Mouse (Mus musculus): ENCODE data around the gene Ccpg1. TPM values are rescaled to one million over a fixed set of nuclear protein-coding genes. Genes with fewer than 3 reads are reported as not detected.

Gene Ccpg1
- polyA plus RNA-seq, 1 experiment from 2014 or later = 14.6 TPM

DNA sequence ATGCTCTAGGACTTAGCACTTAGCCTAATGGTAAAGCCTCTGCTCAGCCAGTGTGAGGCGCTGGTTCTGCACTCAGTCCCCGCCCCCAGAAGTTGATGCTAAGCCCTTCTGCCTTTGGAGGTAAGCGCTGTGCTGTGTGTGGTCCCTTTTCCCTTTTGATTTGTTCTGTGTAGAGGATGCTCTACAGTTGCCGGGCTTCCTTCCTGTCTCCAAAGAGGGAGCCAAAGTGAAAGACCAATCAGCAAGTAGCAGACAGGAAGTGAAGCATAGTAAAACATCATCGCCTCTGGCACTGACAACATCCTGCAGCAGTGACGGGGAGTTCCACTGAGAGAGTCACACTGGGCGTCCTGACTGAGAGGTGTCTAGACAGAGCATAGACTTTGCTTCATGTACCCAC is 15.4 kb upstream of the Ccpg1 start:
- H3K9ac ChIP-seq (replicated peaks) = no peak overlapping the region
- H3K27ac ChIP-seq (ENCODE audit: low read depth) = no peak overlapping the region
- H3K4me3 ChIP-seq (ENCODE audit: low read depth, low read length) = no peak overlapping the region
- no peak overlapping the region for H3K4me2 ChIP-seq (ENCODE audit: low read depth, low read length)
- no peaks in the 10 kb centered on the region for H3K27me3 ChIP-seq (ENCODE audit: insufficient read depth, low read length)
- H3K9me3 ChIP-seq (ENCODE audit: low read length) = no peaks in the 10 kb centered on the region
- H3K36me3 ChIP-seq (replicated peaks; ENCODE audit: insufficient read depth, low read length) = no peaks in the 10 kb centered on the region
- TF ChIP-seq EP300 (IDR thresholded peaks at IDR 0.05; ENCODE audit: low read depth) (no peak), CTCF (IDR thresholded peaks at IDR 0.05; ENCODE audit: low read depth) (peak; percentile 32)
- peak; percentile 20; the same call in 1 of the 2 replicates for ATAC-seq
- 59% methylated on average over 7 of the region's 7 CpGs for WGBS (ENCODE audit: insufficient replicate concordance)
- peak; percentile 18 for DNase-seq
- peaks cover 8% of the 10 kb centered on the region for H3K4me1 ChIP-seq (ENCODE audit: insufficient read depth)

DNA sequence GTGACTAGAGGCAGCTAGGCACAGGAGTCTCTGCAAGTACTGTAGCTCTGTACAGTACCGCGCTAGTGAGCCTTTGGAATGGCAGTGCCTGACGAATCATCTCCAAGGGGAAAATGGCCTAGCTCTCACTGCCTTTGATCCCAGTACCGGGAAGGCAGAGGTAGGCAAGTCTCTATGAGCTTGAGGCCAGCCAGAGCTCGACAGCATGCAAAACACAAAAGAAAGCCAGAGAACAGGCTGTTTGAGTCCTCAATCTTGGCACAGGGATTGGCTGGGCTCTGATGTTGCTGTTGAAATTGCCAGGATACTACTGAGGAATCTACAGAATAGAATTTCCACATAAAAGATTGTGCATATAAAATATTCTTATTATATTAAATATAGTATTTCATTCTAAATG is 12.8 kb upstream of the Ccpg1 start:
- no peak overlapping the region for H3K4me3 ChIP-seq (ENCODE audit: low read depth, low read length)

DNA sequence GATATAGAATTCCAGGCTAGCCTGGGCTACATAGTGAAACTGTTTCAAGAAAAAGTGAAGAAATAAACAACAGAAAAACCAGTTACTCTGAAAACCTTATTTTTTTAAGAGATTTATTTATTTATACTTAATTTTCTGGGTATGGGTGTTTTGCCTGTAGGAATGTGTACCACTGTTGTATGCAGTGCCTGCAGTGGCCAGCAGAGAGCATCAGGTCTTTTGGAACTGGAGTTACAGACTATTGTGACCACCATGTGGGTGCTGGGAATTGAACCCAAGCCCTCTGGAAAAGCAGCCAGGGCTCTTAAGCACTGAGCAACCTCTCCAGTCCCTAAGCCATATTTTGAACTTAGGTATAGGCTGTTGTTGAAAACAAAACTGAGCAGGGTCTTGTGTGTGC is 12.2 kb upstream of the Ccpg1 start:
- DNase-seq (no peak), ATAC-seq (no peak)
- Histone ChIP-seq H3K4me1 (ENCODE audit: insufficient read depth) (peaks cover 4% of the 10 kb centered on the region; the same call in 1 of the 2 replicates), H3K9me3 (ENCODE audit: low read length) (no peaks in the 10 kb centered on the region), H3K4me3 (ENCODE audit: low read depth, low read length) (no peak overlapping the region), H3K9ac (replicated peaks) (no peak overlapping the region), H3K27ac (ENCODE audit: low read depth) (no peak overlapping the region), H3K36me3 (replicated peaks; ENCODE audit: insufficient read depth, low read length) (no peaks in the 10 kb centered on the region), H3K4me2 (ENCODE audit: low read depth, low read length) (no peak overlapping the region), H3K27me3 (ENCODE audit: insufficient read depth, low read length) (no peaks in the 10 kb centered on the region)
- TF ChIP-seq EP300 (IDR thresholded peaks at IDR 0.05; ENCODE audit: low read depth) (no peak), CTCF (IDR thresholded peaks at IDR 0.05; ENCODE audit: low read depth) (no peak)

More for the DNA sequence above, 12.8 kb upstream of the Ccpg1 start:
- Histone ChIP-seq H3K9me3 (ENCODE audit: low read length) (no peaks in the 10 kb centered on the region), H3K4me1 (ENCODE audit: insufficient read depth) (peaks cover 6% of the 10 kb centered on the region; the same call in 1 of the 2 replicates), H3K27me3 (ENCODE audit: insufficient read depth, low read length) (no peaks in the 10 kb centered on the region), H3K9ac (replicated peaks) (no peak overlapping the region), H3K36me3 (replicated peaks; ENCODE audit: insufficient read depth, low read length) (no peaks in the 10 kb centered on the region), H3K27ac (ENCODE audit: low read depth) (no peak overlapping the region), H3K4me2 (ENCODE audit: low read depth, low read length) (no peak overlapping the region)
- 84% methylated on average over 5 of the region's 5 CpGs for WGBS (ENCODE audit: insufficient replicate concordance)
- no peak for TF ChIP-seq EP300 (IDR thresholded peaks at IDR 0.05; ENCODE audit: low read depth)
- TF ChIP-seq CTCF (IDR thresholded peaks at IDR 0.05; ENCODE audit: low read depth) = no peak
- no peak for DNase-seq
- no peak for ATAC-seq

DNA sequence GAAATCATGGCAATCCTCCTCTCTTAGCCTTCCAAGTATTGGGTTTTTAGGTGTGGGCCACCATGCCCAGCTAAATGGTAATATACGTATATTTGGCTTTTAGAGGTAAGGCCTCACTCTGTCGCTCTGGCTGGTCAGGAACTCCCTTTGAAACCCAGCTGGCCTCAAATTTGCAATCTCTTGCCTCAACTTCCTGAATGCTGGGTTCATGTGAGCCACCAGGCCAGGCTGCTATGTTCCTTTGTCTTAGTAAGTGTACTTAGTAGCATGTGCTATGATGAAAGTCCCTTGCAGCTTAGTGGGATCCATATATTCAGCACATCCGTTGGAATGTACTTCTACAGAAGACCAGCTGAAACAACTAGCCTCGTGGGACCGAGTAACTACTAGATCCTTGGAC is 10.5 kb upstream of the Ccpg1 start:
- TF ChIP-seq EP300 (IDR thresholded peaks at IDR 0.05; ENCODE audit: low read depth) (no peak), CTCF (IDR thresholded peaks at IDR 0.05; ENCODE audit: low read depth) (no peak)
- Histone ChIP-seq H3K36me3 (replicated peaks; ENCODE audit: insufficient read depth, low read length) (no peaks in the 10 kb centered on the region), H3K27me3 (ENCODE audit: insufficient read depth, low read length) (no peaks in the 10 kb centered on the region), H3K9ac (replicated peaks) (no peak overlapping the region), H3K4me2 (ENCODE audit: low read depth, low read length) (0 out of 2 replicates have a peak overlapping the region, but pooled peaks have one; percentile 6), H3K9me3 (ENCODE audit: low read length) (no peaks in the 10 kb centered on the region), H3K27ac (ENCODE audit: low read depth) (peak overlapping the region; percentile 44; the same call in 1 of the 2 replicates), H3K4me1 (ENCODE audit: insufficient read depth) (no peaks in the 10 kb centered on the region), H3K4me3 (ENCODE audit: low read depth, low read length) (no peak overlapping the region)
- WGBS (ENCODE audit: insufficient replicate concordance) = 64% methylated on average over 5 of the region's 5 CpGs
- ATAC-seq (no peak), DNase-seq (peak; percentile 21)

DNA sequence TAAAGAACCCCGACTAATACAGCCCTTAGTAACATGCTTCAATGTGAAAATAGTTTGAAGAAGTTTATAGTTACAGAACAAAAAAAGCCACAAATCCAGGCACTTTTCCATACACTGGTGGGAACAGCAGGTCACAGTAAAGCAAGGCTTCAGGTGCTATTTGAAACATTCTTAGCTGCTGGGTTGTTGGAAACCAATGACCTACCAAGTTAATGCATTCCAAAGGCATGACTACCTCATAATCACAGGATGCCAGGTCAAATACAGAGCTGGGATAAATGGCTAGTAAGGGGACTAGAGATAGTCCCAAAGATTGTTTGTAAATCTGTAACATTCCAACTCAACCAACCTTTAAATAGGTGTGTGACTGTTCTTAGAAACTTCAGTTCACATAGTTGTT is 10.0 kb upstream of the Ccpg1 start:
- Histone ChIP-seq H3K27me3 (ENCODE audit: insufficient read depth, low read length) (no peaks in the 10 kb centered on the region), H3K36me3 (replicated peaks; ENCODE audit: insufficient read depth, low read length) (no peaks in the 10 kb centered on the region), H3K4me2 (ENCODE audit: low read depth, low read length) (no peak overlapping the region), H3K4me3 (ENCODE audit: low read depth, low read length) (no peak overlapping the region), H3K4me1 (ENCODE audit: insufficient read depth) (no peaks in the 10 kb centered on the region), H3K27ac (ENCODE audit: low read depth) (no peak overlapping the region), H3K9me3 (ENCODE audit: low read length) (no peaks in the 10 kb centered on the region), H3K9ac (replicated peaks) (no peak overlapping the region)
- no peak for DNase-seq
- ATAC-seq = no peak
- TF ChIP-seq CTCF (IDR thresholded peaks at IDR 0.05; ENCODE audit: low read depth) (no peak), EP300 (IDR thresholded peaks at IDR 0.05; ENCODE audit: low read depth) (no peak)
- 77% methylated on average over 1 of the region's 1 CpGs for WGBS (ENCODE audit: insufficient replicate concordance)

DNA sequence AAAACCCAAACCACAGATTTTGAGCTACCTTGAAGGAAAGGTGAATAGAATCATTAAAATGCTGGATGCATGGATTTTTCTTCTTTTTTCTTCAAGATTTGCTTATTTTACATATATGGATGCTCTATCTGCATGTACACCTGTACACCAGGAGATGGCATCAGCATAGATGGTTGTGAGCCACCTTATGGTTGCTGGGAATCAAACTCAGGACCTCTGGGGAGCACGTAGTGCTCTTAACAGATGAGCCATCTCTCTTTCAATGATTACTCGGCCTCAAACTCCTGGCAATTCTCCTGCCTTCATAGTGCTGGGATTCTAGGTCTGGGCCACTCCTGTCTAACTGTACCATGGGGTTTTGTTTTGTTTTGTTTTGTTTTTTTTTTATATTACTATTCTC is 2.2 kb upstream of the Ccpg1 start:
- Histone ChIP-seq H3K27me3 (ENCODE audit: insufficient read depth, low read length) (no peaks in the 10 kb centered on the region), H3K9me3 (ENCODE audit: low read length) (no peaks in the 10 kb centered on the region), H3K9ac (replicated peaks) (no peak overlapping the region), H3K4me3 (ENCODE audit: low read depth, low read length) (no peak overlapping the region), H3K4me2 (ENCODE audit: low read depth, low read length) (no peak overlapping the region), H3K36me3 (replicated peaks; ENCODE audit: insufficient read depth, low read length) (no peaks in the 10 kb centered on the region), H3K4me1 (ENCODE audit: insufficient read depth) (peaks cover 16% of the 10 kb centered on the region), H3K27ac (ENCODE audit: low read depth) (no peak overlapping the region)
- ATAC-seq (no peak), DNase-seq (no peak)
- WGBS (ENCODE audit: insufficient replicate concordance) = 69% methylated on average over 2 of the region's 2 CpGs
- no peak for TF ChIP-seq EP300 (IDR thresholded peaks at IDR 0.05; ENCODE audit: low read depth)
- TF ChIP-seq CTCF (IDR thresholded peaks at IDR 0.05; ENCODE audit: low read depth) = peak; percentile 22; the same call in 1 of the 2 replicates

DNA sequence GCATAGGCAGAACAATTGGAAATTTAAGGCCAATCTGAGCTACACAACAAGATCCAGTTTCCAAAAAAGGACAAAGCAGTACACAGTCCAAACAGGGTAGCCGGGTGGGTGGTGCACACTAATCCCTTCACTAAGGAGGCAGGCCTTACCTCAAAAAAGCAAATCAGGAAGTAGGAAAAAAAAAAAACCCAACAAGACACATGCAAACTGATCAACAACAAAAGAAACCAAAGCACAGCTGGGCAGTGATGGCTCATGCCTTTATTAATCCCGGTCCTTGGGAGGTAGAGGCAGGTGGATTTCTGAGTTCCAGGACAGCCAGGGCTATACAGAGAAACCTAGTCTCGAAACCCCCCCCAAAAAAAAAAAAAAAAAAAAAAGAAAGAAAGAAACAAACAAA is 2.5 kb downstream of the Ccpg1 start:
- peaks cover 20% of the 10 kb centered on the region for H3K4me1 ChIP-seq (ENCODE audit: insufficient read depth)
- no peak for DNase-seq
- no peak overlapping the region for H3K4me3 ChIP-seq (ENCODE audit: low read depth, low read length)
- no peaks in the 10 kb centered on the region for H3K27me3 ChIP-seq (ENCODE audit: insufficient read depth, low read length)
- no peak for TF ChIP-seq CTCF (IDR thresholded peaks at IDR 0.05; ENCODE audit: low read depth)
- TF ChIP-seq EP300 (IDR thresholded peaks at IDR 0.05; ENCODE audit: low read depth) = no peak
- no peak for ATAC-seq
- no peak overlapping the region for H3K9ac ChIP-seq (replicated peaks)
- H3K9me3 ChIP-seq (ENCODE audit: low read length) = no peaks in the 10 kb centered on the region
- H3K27ac ChIP-seq (ENCODE audit: low read depth) = no peak overlapping the region
- 47% methylated on average over 3 of the region's 3 CpGs for WGBS (ENCODE audit: insufficient replicate concordance)
- H3K4me2 ChIP-seq (ENCODE audit: low read depth, low read length) = no peak overlapping the region
- H3K36me3 ChIP-seq (replicated peaks; ENCODE audit: insufficient read depth, low read length) = no peaks in the 10 kb centered on the region
